Mouse (Mus musculus) intestine, embryonic 14.5 days (tissue): ENCODE data around the gene Camk1d. TPM values are rescaled to one million over a fixed set of nuclear protein-coding genes. Genes with fewer than 3 reads are reported as not detected.
A peak's percentile ranks its signal among the peaks of the same experiment; 100 is the strongest.

ENCODE experiments used
- ATAC-seq: fragments of 200-750 bp; cut with Nextera tagmentation; replicated peaks from 2 replicates; pipeline ENCODE4 v1.8.0; 2017; ENCODE audit warnings: low read depth, moderate number of reproducible peaks, moderate TSS enrichment, moderate library complexity; ENCODE audit not compliant: low FRiP score, low TSS enrichment
- DNase-seq: peaks from one replicate; pipeline ENCODE4 v3.0.0-alpha.2; 2018; ENCODE audit warnings: low spot score
- H3K27ac ChIP-seq: fragments of 300-500 bp; sonication (generic); 2 replicates; pipeline ENCODE4 v1.5.1; 2014; ENCODE audit warnings: low read depth, mild to moderate bottlenecking, control low read depth
- H3K27me3 ChIP-seq: fragments of 300-500 bp; sonication (generic); replicated peaks from 2 replicates; pipeline ENCODE4 v1.6.1; 2014; ENCODE audit warnings: low read length, control low read depth; ENCODE audit not compliant: control insufficient read depth, insufficient read depth
- H3K36me3 ChIP-seq: fragments of 300-500 bp; sonication (generic); 2 replicates; pipeline ENCODE4 v1.6.1; 2014; ENCODE audit warnings: low read length, control low read depth; ENCODE audit not compliant: control insufficient read depth, insufficient read depth
- H3K4me1 ChIP-seq: fragments of 300-500 bp; sonication (generic); replicated peaks from 2 replicates; pipeline ENCODE4 v1.6.1; 2014; ENCODE audit warnings: low read length, control low read depth, mixed read lengths; ENCODE audit not compliant: control insufficient read depth, insufficient read depth
- H3K4me2 ChIP-seq: fragments of 300-500 bp; sonication (generic); 2 replicates; pipeline ENCODE4 v1.6.1; 2014; ENCODE audit warnings: low read length
- H3K4me3 ChIP-seq: fragments of 300-500 bp; sonication (generic); 2 replicates; pipeline ENCODE4 v1.5.1; 2014; ENCODE audit warnings: low read depth, low read length, control low read depth, mixed read lengths
- H3K9ac ChIP-seq: fragments of 300-500 bp; sonication (generic); 2 replicates; pipeline ENCODE4 v1.6.1; 2014; ENCODE audit warnings: mild to moderate bottlenecking, low read length
- H3K9me3 ChIP-seq: fragments of 300-500 bp; sonication (generic); 2 replicates; pipeline ENCODE4 v1.6.1; 2016; ENCODE audit warnings: low read length, control low read depth; ENCODE audit not compliant: control insufficient read depth
- WGBS: fragments of 180-500 bp; shearing (Covaris S2); extraction: QIAGEN DNeasy Blood & Tissue Kit; methylation state at CpG from one replicate; pipeline ENCODE4 v1.1.7; 2014; 5-methylcytosine and 5-hydroxymethylcytosine counted together
- polyA plus RNA-seq: library from polyadenylated mRNA; unstranded; fragments of >200 nt; fragmentation: Nextera tagmentation; extraction: Ambion mirVana; gene quantifications from 2 replicates; pipeline ENCODE4 v1.2.1, GENCODE M21; 2014

Gene Camk1d
- polyA plus RNA-seq, 1 experiment from 2014 or later: 20.7 TPM

- DNase-seq (no peak), ATAC-seq (0 out of 2 replicates have a peak, but pooled peaks have one; percentile 3)
- no peaks in the 10 kb centered on the region for H3K27me3 ChIP-seq
- peaks cover 2% of the 10 kb centered on the region; the same call in 1 of the 2 replicates for H3K4me1 ChIP-seq
- 77% methylated on average over 8 of the region's 8 CpGs for WGBS
- no peak overlapping the region for H3K9ac ChIP-seq
- no peaks in the 10 kb centered on the region for H3K36me3 ChIP-seq
- H3K4me3 ChIP-seq: no peak overlapping the region
- H3K27ac ChIP-seq: no peak overlapping the region; the same call in 1 of the 2 replicates
- no peaks in the 10 kb centered on the region for H3K9me3 ChIP-seq
- no peak overlapping the region for H3K4me2 ChIP-seq
Measured at GRCm38 (mm10) chr2:5321660-5322295, 392.5 kb downstream of the Camk1d start.

GRCm38 (mm10) chr2:5319138-5319537 is 395.2 kb downstream of the Camk1d start:
- Histone ChIP-seq H3K9me3 (no peaks in the 10 kb centered on the region), H3K4me2 (no peak overlapping the region), H3K27ac (no peak overlapping the region), H3K4me1 (peaks cover 16% of the 10 kb centered on the region), H3K4me3 (no peak overlapping the region), H3K27me3 (no peaks in the 10 kb centered on the region), H3K36me3 (no peaks in the 10 kb centered on the region), H3K9ac (no peak overlapping the region)
- no peak for DNase-seq
- WGBS: 88% methylated on average over 3 of the region's 3 CpGs
- ATAC-seq: no peak

- H3K27ac ChIP-seq: no peak overlapping the region
- 51% methylated on average over 5 of the region's 5 CpGs for WGBS
- no peak overlapping the region for H3K4me2 ChIP-seq
- H3K9me3 ChIP-seq: no peaks in the 10 kb centered on the region
- no peak overlapping the region for H3K9ac ChIP-seq
- H3K27me3 ChIP-seq: no peaks in the 10 kb centered on the region
- no peak for ATAC-seq
- H3K4me3 ChIP-seq: no peak overlapping the region
- DNase-seq: no peak
- H3K36me3 ChIP-seq: no peaks in the 10 kb centered on the region
- H3K4me1 ChIP-seq: peaks cover 16% of the 10 kb centered on the region
Measured at GRCm38 (mm10) chr2:5316763-5317162, 397.6 kb downstream of the Camk1d start.

- Histone ChIP-seq H3K27me3 (no peaks in the 10 kb centered on the region), H3K9ac (no peak overlapping the region), H3K4me1 (peaks cover 16% of the 10 kb centered on the region), H3K36me3 (no peaks in the 10 kb centered on the region), H3K9me3 (no peaks in the 10 kb centered on the region), H3K27ac (no peak overlapping the region), H3K4me2 (no peak overlapping the region), H3K4me3 (no peak overlapping the region)
- ATAC-seq (no peak), DNase-seq (no peak)
- 80% methylated on average over 4 of the region's 4 CpGs for WGBS
Measured at GRCm38 (mm10) chr2:5316217-5316616, 398.1 kb downstream of the Camk1d start.

- Histone ChIP-seq H3K27ac (peak overlapping the region; percentile 70), H3K36me3 (no peaks in the 10 kb centered on the region), H3K4me1 (peaks cover 16% of the 10 kb centered on the region), H3K4me2 (no peak overlapping the region), H3K9ac (no peak overlapping the region), H3K4me3 (no peak overlapping the region), H3K27me3 (no peaks in the 10 kb centered on the region), H3K9me3 (no peaks in the 10 kb centered on the region)
- 57% methylated on average over 8 of the region's 8 CpGs for WGBS
- ATAC-seq (no peak), DNase-seq (no peak)
Measured at GRCm38 (mm10) chr2:5315291-5315828, 399.0 kb downstream of the Camk1d start.

GRCm38 (mm10) chr2:5314530-5315166 is 399.7 kb downstream of the Camk1d start:
- Histone ChIP-seq H3K9ac (no peak overlapping the region), H3K27me3 (no peaks in the 10 kb centered on the region), H3K9me3 (no peaks in the 10 kb centered on the region), H3K27ac (peak overlapping the region; percentile 70), H3K36me3 (no peaks in the 10 kb centered on the region), H3K4me1 (peaks cover 16% of the 10 kb centered on the region), H3K4me2 (no peak overlapping the region), H3K4me3 (no peak overlapping the region)
- no peak for DNase-seq
- no peak for ATAC-seq
- 26% methylated on average over 9 of the region's 9 CpGs for WGBS

GRCm38 (mm10) chr2:5305156-5305555 is 409.2 kb downstream of the Camk1d start:
- Histone ChIP-seq H3K36me3 (no peaks in the 10 kb centered on the region), H3K4me3 (no peak overlapping the region), H3K27ac (no peak overlapping the region), H3K9me3 (no peaks in the 10 kb centered on the region), H3K9ac (no peak overlapping the region), H3K4me1 (no peaks in the 10 kb centered on the region), H3K27me3 (no peaks in the 10 kb centered on the region), H3K4me2 (no peak overlapping the region)
- WGBS: 81% methylated on average over 3 of the region's 3 CpGs
- ATAC-seq (no peak), DNase-seq (no peak)

- 86% methylated on average over 11 of the region's 12 CpGs for WGBS
- Histone ChIP-seq H3K9ac (no peak overlapping the region), H3K9me3 (no peaks in the 10 kb centered on the region), H3K4me3 (no peak overlapping the region), H3K4me2 (no peak overlapping the region), H3K4me1 (no peaks in the 10 kb centered on the region), H3K27me3 (no peaks in the 10 kb centered on the region), H3K27ac (no peak overlapping the region), H3K36me3 (no peaks in the 10 kb centered on the region)
- ATAC-seq (no peak), DNase-seq (no peak)
Measured at GRCm38 (mm10) chr2:5304451-5304850, 409.9 kb downstream of the Camk1d start.
